Mouse (Mus musculus): Measurements from ENCODE around the gene Spc24.

Gene Spc24

GRCm38 (mm10) chr9:21749382-21750118 is 10.6 kb downstream of the Spc24 start:
- in situ Hi-C loops (cut with MboI, MseI), result loop anchor here in 1 of 2 experiments (10.0 to 25.0 kb wide), 2 partner anchors 605 to 837 kb away; no protein-coding TSS in a partner anchor

- in situ Hi-C loops (cut with MboI, MseI), result loop anchor here in 1 of 2 experiments (10.0 to 25.0 kb wide), 2 partner anchors 606 to 836 kb away; no protein-coding TSS in a partner anchor
These were observed 11.6 kb downstream of the Spc24 start for GRCm38 (mm10) chr9:21748491-21748890.

- in situ Hi-C loops (cut with MboI, MseI), result loop anchor here in 1 of 2 experiments (10.0 to 25.0 kb wide), 2 partner anchors 607 to 836 kb away; no protein-coding TSS in a partner anchor
These were observed 12.1 kb downstream of the Spc24 start for GRCm38 (mm10) chr9:21748033-21748432.

- in situ Hi-C loops (cut with MboI, MseI), result loop anchor here in 1 of 2 experiments (10.0 to 25.0 kb wide), 2 partner anchors 607 to 835 kb away; no protein-coding TSS in a partner anchor
These were observed 12.8 kb downstream of the Spc24 start for GRCm38 (mm10) chr9:21747238-21747774.

GRCm38 (mm10) chr9:21741514-21741913 is 18.6 kb downstream of the Spc24 start:
- in situ Hi-C loops (cut with MboI, MseI), result loop anchor here in 1 of 2 experiments (10.0 to 25.0 kb wide), 2 partner anchors 613 to 829 kb away; no protein-coding TSS in a partner anchor

- in situ Hi-C loops (cut with MboI, MseI), result loop anchor here in 1 of 2 experiments (10.0 to 25.0 kb wide), 2 partner anchors 614 to 828 kb away; no protein-coding TSS in a partner anchor
These were observed 19.7 kb downstream of the Spc24 start for GRCm38 (mm10) chr9:21740427-21740826.

DNA sequence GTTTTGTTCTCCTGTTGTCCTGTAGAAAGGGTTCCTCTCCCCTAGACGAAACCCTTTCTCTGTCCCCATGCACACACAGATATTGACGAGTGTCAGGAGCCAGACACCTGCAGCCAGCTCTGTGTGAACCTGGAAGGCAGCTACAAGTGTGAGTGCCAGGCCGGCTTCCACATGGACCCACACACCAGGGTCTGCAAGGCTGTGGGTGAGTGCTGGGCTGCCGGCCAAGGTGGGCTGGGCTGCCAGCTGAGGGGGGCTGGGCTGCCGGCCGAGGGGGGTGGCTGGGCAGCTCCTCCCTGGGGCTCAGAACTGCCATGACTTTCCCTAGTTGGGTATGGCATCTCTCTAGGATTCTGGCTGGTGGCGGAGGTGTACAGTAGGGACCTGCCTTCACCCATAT is 21.3 kb downstream of the Spc24 start:
- in situ Hi-C loops (cut with MboI, MseI), result loop anchor here in 1 of 2 experiments (25.0 kb wide), 1 partner anchor 826 kb away; no protein-coding TSS in a partner anchor

DNA sequence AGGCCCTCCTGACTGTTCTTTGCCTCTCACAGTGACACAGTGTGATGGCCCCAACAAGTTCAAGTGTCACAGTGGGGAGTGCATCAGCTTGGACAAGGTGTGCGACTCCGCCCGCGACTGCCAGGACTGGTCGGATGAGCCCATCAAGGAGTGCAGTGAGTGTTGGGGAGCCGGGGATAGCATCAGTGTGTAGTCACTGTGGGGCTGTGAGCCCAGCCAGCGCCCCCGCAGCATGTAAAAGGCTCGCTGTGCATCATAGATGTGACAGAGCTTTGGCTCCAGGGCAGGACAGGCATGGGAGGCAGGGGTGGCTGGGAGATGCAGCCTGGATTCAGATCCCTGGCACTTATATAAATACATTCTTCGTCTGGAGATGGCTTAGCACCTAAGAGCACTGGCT is 22.9 kb downstream of the Spc24 start:
- in situ Hi-C loops (cut with MboI, MseI), result loop anchor here in 1 of 2 experiments (25.0 kb wide), 1 partner anchor 825 kb away; no protein-coding TSS in a partner anchor

GRCm38 (mm10) chr9:21736580-21736979 is 23.5 kb downstream of the Spc24 start:
- in situ Hi-C loops (cut with MboI, MseI), result loop anchor here in 1 of 2 experiments (25.0 kb wide), 1 partner anchor 824 kb away; no protein-coding TSS in a partner anchor

DNA sequence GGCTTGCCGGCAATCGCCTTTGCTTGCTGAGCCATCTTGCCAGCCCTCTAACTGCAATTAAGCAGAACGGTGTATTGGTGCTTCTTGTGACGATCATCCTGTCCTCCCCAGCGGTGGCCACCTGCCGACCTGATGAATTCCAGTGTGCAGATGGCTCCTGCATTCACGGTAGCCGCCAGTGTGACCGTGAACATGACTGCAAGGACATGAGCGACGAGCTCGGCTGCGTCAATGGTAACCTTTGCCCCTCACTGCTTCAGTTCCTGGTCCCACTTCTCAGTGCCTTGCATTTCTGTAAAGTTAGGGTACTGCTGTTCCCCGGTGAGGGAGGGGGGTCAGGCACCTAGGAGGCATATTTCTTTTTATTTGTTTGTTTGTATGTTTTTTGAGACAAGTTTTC is 25.0 kb downstream of the Spc24 start:
- in situ Hi-C loops (cut with MboI, MseI), result loop anchor here in 1 of 2 experiments (25.0 kb wide), 1 partner anchor 823 kb away; no protein-coding TSS in a partner anchor

- in situ Hi-C loops (cut with MboI, MseI), result loop anchor here in 1 of 2 experiments (25.0 kb wide), 1 partner anchor 822 kb away; no protein-coding TSS in a partner anchor
These were observed 26.1 kb downstream of the Spc24 start for GRCm38 (mm10) chr9:21733989-21734388.

DNA sequence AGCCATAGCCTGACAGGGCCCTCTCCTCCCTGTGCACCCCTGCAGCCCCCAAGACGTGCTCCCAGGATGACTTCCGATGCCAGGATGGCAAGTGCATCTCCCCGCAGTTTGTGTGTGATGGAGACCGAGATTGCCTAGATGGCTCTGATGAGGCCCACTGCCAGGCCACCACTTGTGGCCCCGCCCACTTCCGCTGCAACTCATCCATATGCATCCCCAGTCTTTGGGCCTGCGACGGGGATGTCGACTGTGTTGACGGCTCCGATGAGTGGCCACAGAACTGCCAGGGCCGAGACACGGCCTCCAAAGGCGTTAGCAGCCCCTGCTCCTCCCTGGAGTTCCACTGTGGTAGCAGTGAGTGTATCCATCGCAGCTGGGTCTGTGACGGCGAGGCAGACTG is 26.7 kb downstream of the Spc24 start:
- in situ Hi-C loops (cut with MboI, MseI), result loop anchor here in 1 of 2 experiments (25.0 kb wide), 1 partner anchor 821 kb away; no protein-coding TSS in a partner anchor

- in situ Hi-C loops (cut with MboI, MseI), result loop anchor here in 1 of 2 experiments (25.0 kb wide), 1 partner anchor 820 kb away; no protein-coding TSS in a partner anchor
These were observed 27.8 kb downstream of the Spc24 start for GRCm38 (mm10) chr9:21732288-21732687.

GRCm38 (mm10) chr9:21729264-21729663 is 30.8 kb downstream of the Spc24 start:
- in situ Hi-C loops (cut with MboI, MseI), result loop anchor here in 1 of 2 experiments (25.0 kb wide), 1 partner anchor 817 kb away; no protein-coding TSS in a partner anchor

- in situ Hi-C loops (cut with MboI, MseI), result loop anchor here in 1 of 2 experiments (25.0 kb wide), 1 partner anchor 816 kb away; no protein-coding TSS in a partner anchor
These were observed 31.8 kb downstream of the Spc24 start for GRCm38 (mm10) chr9:21728261-21728832.

- in situ Hi-C loops (cut with MboI, MseI), result loop anchor here in 1 of 2 experiments (25.0 kb wide), 1 partner anchor 814 kb away; no protein-coding TSS in a partner anchor
These were observed 33.7 kb downstream of the Spc24 start for GRCm38 (mm10) chr9:21726218-21726975.

DNA sequence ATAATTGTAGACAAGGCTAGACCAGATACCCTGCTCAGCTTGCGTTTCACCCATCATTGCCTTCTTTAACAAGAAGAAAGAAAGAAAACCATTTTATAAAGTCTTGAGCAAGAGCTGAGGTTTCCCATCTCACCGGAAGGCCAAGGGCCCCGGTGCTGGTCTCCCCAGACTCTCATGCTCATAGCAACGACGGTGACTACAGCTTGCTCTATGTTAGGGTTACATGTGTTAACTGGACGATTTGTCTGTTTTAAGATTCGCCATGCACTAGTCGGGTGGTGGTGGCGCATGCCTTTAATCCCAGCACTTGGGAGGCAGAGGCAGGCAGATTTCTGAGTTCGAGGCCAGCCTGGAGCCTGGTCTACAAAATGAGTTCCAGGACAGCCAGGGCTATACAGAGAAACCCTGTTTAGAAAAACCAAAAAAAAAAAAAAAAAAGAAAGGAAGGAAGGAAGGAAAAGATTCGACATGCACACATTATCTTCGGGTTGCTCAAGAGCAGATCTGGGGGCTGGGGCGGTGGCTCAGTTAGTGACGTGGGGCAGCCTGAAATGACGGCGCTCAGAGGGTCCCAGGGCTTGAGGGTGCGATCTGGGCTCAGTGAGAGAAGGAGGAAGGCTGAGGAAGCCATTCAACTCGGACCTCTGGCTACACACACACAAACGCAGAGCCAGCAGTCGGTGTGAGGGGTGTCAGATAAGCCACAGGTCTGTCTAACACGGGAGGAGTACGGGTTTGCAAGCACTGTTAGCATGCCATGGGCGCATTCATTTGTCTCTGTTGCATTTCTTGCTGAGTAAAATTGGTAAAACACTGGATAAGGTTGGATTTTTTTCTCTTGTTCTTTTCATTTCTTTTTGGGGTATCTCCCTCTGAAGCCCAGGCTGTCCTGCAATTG is 34.6 kb downstream of the Spc24 start:
- in situ Hi-C loops (cut with MboI, MseI), result loop anchor here in 1 of 2 experiments (25.0 kb wide), 1 partner anchor 813 kb away; no protein-coding TSS in a partner anchor

DNA sequence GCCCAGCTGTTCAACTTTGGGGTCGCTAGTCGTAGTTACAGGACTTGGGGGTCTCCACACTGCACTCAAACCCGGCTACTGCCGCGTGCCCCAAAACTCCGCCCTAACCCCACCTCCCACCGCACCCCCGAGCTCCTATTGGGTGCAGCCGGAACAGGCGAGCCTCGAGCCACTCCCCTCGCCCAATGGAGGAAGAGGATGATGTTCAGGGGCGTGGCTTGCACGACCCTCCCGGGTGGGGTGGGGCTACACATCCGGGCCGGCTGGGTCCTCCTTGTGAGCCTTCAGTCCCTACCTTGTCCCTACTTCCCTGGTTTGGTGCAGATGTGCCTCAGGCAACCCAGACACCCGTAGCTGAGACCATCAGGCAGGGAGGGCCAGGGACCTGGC is 36.0 kb downstream of the Spc24 start:
- in situ Hi-C loops (cut with MboI, MseI), result no loop called here

GRCm38 (mm10) chr9:21723377-21724146 is 36.5 kb downstream of the Spc24 start, which contains the start of gene Ldlr:
Gene Ldlr (plus strand): TSS chr9:21723483.
- in situ Hi-C loops (cut with MboI, MseI), result no loop called here

All from T-helper 17 cell (primary cell).